Mouse (Mus musculus) liver, embryonic 14.5 days (tissue): Measurements from ENCODE around the gene Rrp12. TPM values are rescaled to one million over a fixed set of nuclear protein-coding genes. Genes with fewer than 3 reads are reported as not detected.

ENCODE experiments used
- ATAC-seq: fragments of 200-750 bp; cut with Nextera tagmentation; 2 replicates; pipeline ENCODE4 v1.8.0; 2017; ENCODE audit warnings: moderate number of reproducible peaks, mild to moderate bottlenecking, moderate library complexity; ENCODE audit not compliant: insufficient read depth
- DNase-seq, 3 experiments: peaks; one replicate each; pipeline ENCODE4 v3.0.0-alpha.2; 2012 to 2013; ENCODE audit warnings: low read depth in 3 of 3, low spot score in 3 of 3
- H3K27ac ChIP-seq: fragments of 300-500 bp; sonication (generic); 2 replicates; pipeline ENCODE4 v1.5.1; 2014; ENCODE audit warnings: moderate library complexity, mild to moderate bottlenecking, control low read depth, inconsistent platforms
- H3K27me3 ChIP-seq: fragments of 300-500 bp; sonication (generic); 2 replicates; pipeline ENCODE4 v1.6.1; 2014; ENCODE audit warnings: mild to moderate bottlenecking, low read length, moderate library complexity; ENCODE audit not compliant: control insufficient read depth, insufficient read depth
- H3K36me3 ChIP-seq: fragments of 300-500 bp; sonication (generic); replicated peaks from 2 replicates; pipeline ENCODE4 v1.6.1; 2014; ENCODE audit warnings: low read depth; ENCODE audit not compliant: control insufficient read depth, insufficient read depth
- H3K4me1 ChIP-seq, 2 experiments: fragments of 200-500 bp in 1 of 2; fragments of 300-500 bp in 1 of 2; sonication (generic) in 1 of 2; replicated peaks; 2 replicates each; pipeline ENCODE4 v1.6.1; 2012 to 2014; ENCODE audit warnings: antibody characterized with exemption in 1 of 2, inconsistent platforms in 1 of 2, low read length in 1 of 2; ENCODE audit not compliant: control insufficient read depth in 2 of 2, insufficient read depth in 2 of 2
- H3K4me2 ChIP-seq: fragments of 300-500 bp; sonication (generic); 2 replicates; pipeline ENCODE4 v1.6.1; 2014; ENCODE audit warnings: low read depth, mild to moderate bottlenecking, control low read depth, moderate library complexity
- H3K4me3 ChIP-seq, 2 experiments: fragments of 200-500 bp in 1 of 2; fragments of 300-500 bp in 1 of 2; sonication (generic) in 1 of 2; 2 replicates each; pipeline ENCODE4 v1.5.1; 2012 to 2014; ENCODE audit warnings: low read depth in 2 of 2, low read length in 2 of 2, mild to moderate bottlenecking in 2 of 2, control low read depth in 1 of 2, inconsistent platforms in 1 of 2, moderate library complexity in 1 of 2; ENCODE audit not compliant: insufficient read depth in 1 of 2
- H3K9ac ChIP-seq: fragments of 300-500 bp; sonication (generic); replicated peaks from 2 replicates; pipeline ENCODE4 v1.6.1; 2014; ENCODE audit warnings: mild to moderate bottlenecking, control low read depth, moderate library complexity
- H3K9me3 ChIP-seq: fragments of 300-500 bp; sonication (generic); 2 replicates; pipeline ENCODE4 v1.6.1; 2016; ENCODE audit warnings: low read length, mixed read lengths; ENCODE audit not compliant: control insufficient read depth
- CTCF ChIP-seq: IDR thresholded peaks from 2 replicates; pipeline ENCODE4 v1.5.1; 2016; ENCODE audit warnings: antibody characterized with exemption, low read depth, control low read depth
- EP300 ChIP-seq: IDR thresholded peaks from 2 replicates; pipeline ENCODE4 v1.6.1; 2016; ENCODE audit warnings: antibody characterized with exemption, low read depth
- WGBS: fragments of 180-500 bp; shearing (Covaris S2); extraction: QIAGEN DNeasy Blood & Tissue Kit; methylation state at CpG from one replicate; pipeline ENCODE4 v1.1.7; 2014; ENCODE audit not compliant: insufficient replicate concordance; 5-methylcytosine and 5-hydroxymethylcytosine counted together
- polyA plus RNA-seq, 2 experiments: library from polyadenylated mRNA; depleted of rRNA in 1 of 2; stranded (reverse) in 1 of 2; unstranded in 1 of 2; fragments of >200 nt; fragmentation: Nextera tagmentation in 1 of 2; extraction: Ambion mirVana in 1 of 2; gene quantifications; 2 replicates each; pipeline versions ENCODE4 v1.2.1 to v1.2.3; 2012 to 2014

The Rrp12 gene
- polyA plus RNA-seq, 2 experiments, result 5.0 to 6.0 TPM

- WGBS, result 19% methylated on average over 6 of the region's 6 CpGs
- Histone ChIP-seq H3K27ac (peak overlapping the region; percentile 72), H3K36me3 (no peaks in the 10 kb centered on the region), H3K4me1 (peaks cover 23 to 32% of the 10 kb centered on the region in 2 experiments), H3K27me3 (no peaks in the 10 kb centered on the region), H3K9ac (peak overlapping the region; percentile 41), H3K4me3 (no peak overlapping the region), H3K9me3 (no peaks in the 10 kb centered on the region), H3K4me2 (peak overlapping the region; percentile 56)
- DNase-seq, result peak in 2 of 3 experiments; percentile 37 to 50
- peak; percentile 78 for ATAC-seq
- TF ChIP-seq CTCF (no peak), EP300 (peak; percentile 72)
Observed at GRCm38 (mm10) chr19:41906311-41907078, 10.5 kb upstream of the Rrp12 start.

GRCm38 (mm10) chr19:41905246-41905645, 9.3 kb upstream of the Rrp12 start:
- no peak for ATAC-seq
- peaks cover 23 to 35% of the 10 kb centered on the region in 2 experiments for H3K4me1 ChIP-seq
- no peak overlapping the region for H3K4me3 ChIP-seq

GRCm38 (mm10) chr19:41902848-41903593, 7.0 kb upstream of the Rrp12 start:
- no peak for DNase-seq
- H3K36me3 ChIP-seq, result no peaks in the 10 kb centered on the region
- WGBS, result 19% methylated on average over 10 of the region's 10 CpGs
- no peak overlapping the region for H3K4me2 ChIP-seq
- no peak for TF ChIP-seq CTCF
- TF ChIP-seq EP300, result no peak
- H3K9me3 ChIP-seq, result no peaks in the 10 kb centered on the region
- peaks cover 23 to 40% of the 10 kb centered on the region in 2 experiments for H3K4me1 ChIP-seq
- no peak overlapping the region for H3K4me3 ChIP-seq
- no peak overlapping the region for H3K27ac ChIP-seq
- no peak for ATAC-seq
- 0 out of 2 replicates have a peak overlapping the region, but pooled peaks have one; percentile 16 for H3K9ac ChIP-seq
- H3K27me3 ChIP-seq, result no peaks in the 10 kb centered on the region

More at GRCm38 (mm10) chr19:41905246-41905645, 9.3 kb upstream of the Rrp12 start:
- Histone ChIP-seq H3K9ac (no peak overlapping the region), H3K27me3 (no peaks in the 10 kb centered on the region), H3K4me2 (no peak overlapping the region), H3K9me3 (no peaks in the 10 kb centered on the region), H3K27ac (no peak overlapping the region), H3K36me3 (no peaks in the 10 kb centered on the region)
- TF ChIP-seq CTCF, result no peak
- TF ChIP-seq EP300, result no peak
- DNase-seq, result no peak
- WGBS, result 80% methylated on average over 2 of the region's 2 CpGs

GRCm38 (mm10) chr19:41901696-41902095, 5.7 kb upstream of the Rrp12 start:
- Histone ChIP-seq H3K4me1 (peaks cover 14 to 29% of the 10 kb centered on the region in 2 experiments), H3K4me3 (no peak overlapping the region), H3K27ac (no peak overlapping the region), H3K36me3 (no peaks in the 10 kb centered on the region), H3K4me2 (no peak overlapping the region), H3K27me3 (no peaks in the 10 kb centered on the region), H3K9ac (no peak overlapping the region), H3K9me3 (no peaks in the 10 kb centered on the region)
- ATAC-seq, result no peak
- TF ChIP-seq CTCF, result no peak
- no peak for DNase-seq
- 50% methylated on average over 2 of the region's 2 CpGs for WGBS

- H3K4me3 ChIP-seq, result no peak overlapping the region
- H3K27me3 ChIP-seq, result no peaks in the 10 kb centered on the region
- H3K4me1 ChIP-seq, result peaks cover 6 to 18% of the 10 kb centered on the region in 2 experiments
- TF ChIP-seq CTCF (no peak), EP300 (no peak)
- H3K36me3 ChIP-seq, result no peaks in the 10 kb centered on the region
- no peak overlapping the region for H3K9ac ChIP-seq
- H3K27ac ChIP-seq, result no peak overlapping the region
- DNase-seq (no peak), ATAC-seq (no peak)
- H3K4me2 ChIP-seq, result no peak overlapping the region
- no peaks in the 10 kb centered on the region for H3K9me3 ChIP-seq
- 23% methylated on average over 8 of the region's 8 CpGs for WGBS
Observed at GRCm38 (mm10) chr19:41900495-41901090, 4.6 kb upstream of the Rrp12 start.
